8 mouse cellular contexts compared by ENCODE assay signal in the genomic region with DNA sequence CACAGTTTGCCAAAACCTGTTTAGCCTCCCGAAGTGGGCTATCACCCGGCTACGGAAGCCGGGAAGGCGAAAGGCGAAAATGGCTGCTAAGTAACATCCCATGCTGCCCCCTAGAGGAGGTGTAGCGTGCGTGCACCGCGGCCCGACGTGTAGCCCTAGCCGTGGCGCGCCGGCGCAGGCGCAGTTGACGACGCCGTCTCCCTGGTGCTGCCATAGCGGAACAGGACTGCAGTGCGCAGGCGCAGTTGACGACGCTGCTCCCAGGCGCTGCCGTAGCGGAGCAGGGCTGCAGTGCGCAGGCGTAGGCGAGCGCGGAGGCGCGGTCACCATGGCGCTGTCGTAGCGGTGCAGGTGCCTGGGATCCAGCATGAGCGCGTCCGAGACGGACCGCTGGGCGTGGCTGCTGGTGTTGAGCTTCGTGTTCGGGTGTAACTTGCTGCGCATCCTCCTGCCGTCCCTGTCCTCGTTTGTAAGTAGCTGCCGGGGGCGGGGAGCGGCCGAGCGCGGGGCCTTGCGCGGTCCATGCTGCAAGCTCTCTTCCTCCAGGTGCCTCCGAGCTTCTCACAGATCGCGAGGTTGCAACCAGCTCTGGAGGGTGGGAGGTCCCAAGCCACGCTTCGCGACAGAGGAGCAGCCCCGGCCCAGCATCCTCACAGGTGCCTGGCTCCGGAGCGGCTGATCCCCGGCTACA. TPM values are rescaled to one million over a fixed set of nuclear protein-coding genes. Genes with fewer than 3 reads are reported as not detected.
A peak's percentile ranks its signal among the peaks of the same experiment; 100 is the strongest.
DNase-seq lines count a peak whose midpoint lies in the region; ATAC-seq and TF ChIP-seq lines count a peak whose summit lies in the region.

A gene (plus strand): TSS at position 298 of the 691 bp plus-strand sequence.

- TF ChIP-seq POLR2A in testis, adult 2 months (IDR thresholded peaks at IDR 0.05; ENCODE audit: control insufficient read depth, low read depth, low read length) = peak; percentile 91

- peak; percentile 15; the same call in 1 of the 2 replicates for TF ChIP-seq CTCF in E14TG2a.4 (conservative IDR thresholded peaks at IDR 0.05; ENCODE audit: low read length)
- TF ChIP-seq CTCF in heart, postnatal 0 days (IDR thresholded peaks at IDR 0.05; ENCODE audit: low read depth) = peak; percentile 97
- TF ChIP-seq CTCF in testis, adult 2 months (IDR thresholded peaks at IDR 0.05; ENCODE audit: control insufficient read depth, insufficient read depth, insufficient replicate concordance, low read depth, low read length) = peak; percentile 99

- peaks cover 23% of the 10 kb centered on the region for H3K36me3 ChIP-seq in E14TG2a.4 (ENCODE audit: insufficient read depth, low read length)
- H3K36me3 ChIP-seq in forebrain, embryonic 12.5 days (replicated peaks) = no peaks in the 10 kb centered on the region
- H3K36me3 ChIP-seq in heart, postnatal 0 days (replicated peaks; ENCODE audit: control insufficient read depth, insufficient read depth, low read length) = no peaks in the 10 kb centered on the region
- H3K36me3 ChIP-seq in liver, embryonic 16.5 days (ENCODE audit: control insufficient read depth, insufficient read depth) = no peaks in the 10 kb centered on the region
- no peaks in the 10 kb centered on the region for H3K36me3 ChIP-seq in neural tube, embryonic 13.5 days
- no peaks in the 10 kb centered on the region; the same call in 1 of the 2 replicates for H3K36me3 ChIP-seq in testis, adult 2 months (ENCODE audit: control insufficient read depth, insufficient read depth, low read length)

- under 1% methylated on average over 68 of the region's 68 CpGs for WGBS in forebrain, embryonic 12.5 days
- under 1% methylated on average over 67 of the region's 68 CpGs for WGBS in heart, postnatal 0 days
- WGBS in liver, embryonic 16.5 days (ENCODE audit: insufficient replicate concordance) = under 1% methylated on average over 68 of the region's 68 CpGs
- under 1% methylated on average over 68 of the region's 68 CpGs for WGBS in neural tube, embryonic 13.5 days

- no peak for TF ChIP-seq EP300 in heart, postnatal 0 days (IDR thresholded peaks at IDR 0.05; ENCODE audit: low read depth)

- peak within 1 kb of the TSS; percentile 76 for H3K9ac ChIP-seq in forebrain, embryonic 12.5 days
- H3K9ac ChIP-seq in heart, postnatal 0 days (replicated peaks; ENCODE audit: low read depth, low read length) = peak within 1 kb of the TSS; percentile 61
- H3K9ac ChIP-seq in liver, embryonic 16.5 days (ENCODE audit: low read depth, low read length) = peak within 1 kb of the TSS; percentile 71
- peak within 1 kb of the TSS; percentile 89 for H3K9ac ChIP-seq in neural tube, embryonic 13.5 days

- H3K4me3 ChIP-seq in E14TG2a.4 (replicated peaks; ENCODE audit: low read length) = peak within 1 kb of the TSS; percentile 97
- H3K4me3 ChIP-seq in forebrain, embryonic 12.5 days (replicated peaks) = peak within 1 kb of the TSS; percentile 82
- H3K4me3 ChIP-seq in heart, postnatal 0 days (ENCODE audit: low read depth, low read length) = peak within 1 kb of the TSS; percentile 67
- peak within 1 kb of the TSS; percentile 75 for H3K4me3 ChIP-seq in liver, embryonic 16.5 days (ENCODE audit: low read depth, low read length)
- peak within 1 kb of the TSS; percentile 92 for H3K4me3 ChIP-seq in neural tube, embryonic 13.5 days
- H3K4me3 ChIP-seq in testis, adult 2 months (ENCODE audit: control insufficient read depth, low read depth, low read length) = peak within 1 kb of the TSS; percentile 94

- peak; percentile 99 for DNase-seq in c-Kit-positive CD71-positive TER-119-positive erythroid progenitor cells, embryonic 14.5 days (ENCODE audit: low spot score)
- peak; percentile 99 for DNase-seq in heart, postnatal 0 days (ENCODE audit: low spot score)
- peak; percentile 100 for DNase-seq in kidney, postnatal 4 days

- peaks cover 2% of the 10 kb centered on the region; the same call in 1 of the 2 replicates for H3K27me3 ChIP-seq in E14TG2a.4 (ENCODE audit: insufficient read depth, low read length)
- no peaks in the 10 kb centered on the region for H3K27me3 ChIP-seq in forebrain, embryonic 12.5 days
- H3K27me3 ChIP-seq in heart, postnatal 0 days (ENCODE audit: control insufficient read depth, insufficient read depth, low read length) = no peaks in the 10 kb centered on the region
- H3K27me3 ChIP-seq in liver, embryonic 16.5 days (ENCODE audit: control insufficient read depth, insufficient read depth, low read depth, low read length) = no peaks in the 10 kb centered on the region
- peaks cover 4% of the 10 kb centered on the region for H3K27me3 ChIP-seq in neural tube, embryonic 13.5 days
- H3K27me3 ChIP-seq in testis, adult 2 months (ENCODE audit: control insufficient read depth, insufficient read depth, low read length) = no peaks in the 10 kb centered on the region

- H3K4me1 ChIP-seq in E14TG2a.4 (replicated peaks; ENCODE audit: low read depth, low read length) = peaks cover 45% of the 10 kb centered on the region
- peaks cover 16% of the 10 kb centered on the region for H3K4me1 ChIP-seq in forebrain, embryonic 12.5 days
- H3K4me1 ChIP-seq in heart, postnatal 0 days (ENCODE audit: control insufficient read depth, insufficient read depth) = peaks cover 15% of the 10 kb centered on the region; the same call in 1 of the 2 replicates
- peaks cover 8% of the 10 kb centered on the region for H3K4me1 ChIP-seq in liver, embryonic 16.5 days (ENCODE audit: control insufficient read depth, low read depth, low read length)
- peaks cover 18% of the 10 kb centered on the region for H3K4me1 ChIP-seq in neural tube, embryonic 13.5 days (replicated peaks)
- H3K4me1 ChIP-seq in testis, adult 2 months (ENCODE audit: control insufficient read depth, insufficient read depth, low read length) = no peaks in the 10 kb centered on the region; the same call in 1 of the 2 replicates

- peak; percentile 96 for ATAC-seq in forebrain, embryonic 12.5 days (ENCODE audit: low FRiP score)
- ATAC-seq in heart, postnatal 0 days (ENCODE audit: insufficient read depth, low read depth) = peak; percentile 99
- ATAC-seq in liver, embryonic 16.5 days (ENCODE audit: low read depth) = peak; percentile 96
- peak; percentile 96 for ATAC-seq in neural tube, embryonic 13.5 days (ENCODE audit: low read depth)

- peaks cover 3% of the 10 kb centered on the region; the same call in 1 of the 2 replicates for H3K9me3 ChIP-seq in E14TG2a.4 (ENCODE audit: low read length)
- peaks cover 1% of the 10 kb centered on the region; the same call in 1 of the 2 replicates for H3K9me3 ChIP-seq in forebrain, embryonic 12.5 days
- H3K9me3 ChIP-seq in heart, postnatal 0 days (replicated peaks; ENCODE audit: control insufficient read depth, low read length) = no peaks in the 10 kb centered on the region
- H3K9me3 ChIP-seq in liver, embryonic 16.5 days (replicated peaks; ENCODE audit: control insufficient read depth, low read length) = no peaks in the 10 kb centered on the region
- H3K9me3 ChIP-seq in neural tube, embryonic 13.5 days = no peaks in the 10 kb centered on the region

- H3K27ac ChIP-seq in forebrain, embryonic 12.5 days = peak within 1 kb of the TSS; percentile 79
- H3K27ac ChIP-seq in heart, postnatal 0 days (ENCODE audit: low read depth) = peak within 1 kb of the TSS; percentile 2; the same call in 1 of the 2 replicates
- H3K27ac ChIP-seq in liver, embryonic 16.5 days (ENCODE audit: low read length) = 0 out of 2 replicates have a peak within 1 kb of the TSS, but pooled peaks have one; percentile 29
- H3K27ac ChIP-seq in neural tube, embryonic 13.5 days (replicated peaks) = peak within 1 kb of the TSS; percentile 81
- peak within 1 kb of the TSS; percentile 42; the same call in 1 of the 2 replicates for H3K27ac ChIP-seq in testis, adult 2 months (ENCODE audit: control insufficient read depth, insufficient read depth, low read depth, low read length)

- H3K4me2 ChIP-seq in forebrain, embryonic 12.5 days = peak within 1 kb of the TSS; percentile 76
- peak within 1 kb of the TSS; percentile 94 for H3K4me2 ChIP-seq in heart, postnatal 0 days (ENCODE audit: low read depth, low read length)
- peak within 1 kb of the TSS; percentile 96 for H3K4me2 ChIP-seq in liver, embryonic 16.5 days (ENCODE audit: low read depth, low read length)
- peak within 1 kb of the TSS; percentile 82 for H3K4me2 ChIP-seq in neural tube, embryonic 13.5 days

RNA-seq across cellular contexts. Expression of the gene that starts here (rescaled TPM):
- 116 and 127 TPM in 2 replicates for polyA plus RNA-seq in forebrain, embryonic 12.5 days (2016; fragmentation: Nextera tagmentation; extraction: Ambion mirVana)
- 38.3 and 54.7 TPM in 2 replicates for total RNA-seq in heart, postnatal 0 days (2014; rRNA removed; ENCODE audit: low replicate concordance)
- polyA plus RNA-seq in heart, postnatal 0 days (2015; fragmentation: Nextera tagmentation; extraction: Ambion mirVana) = 28.4 and 28.9 TPM in 2 replicates
- polyA plus RNA-seq in liver, embryonic 16.5 days (2015; fragmentation: Nextera tagmentation; extraction: Ambion mirVana) = 9.0 TPM in 2 replicates
- 157 and 162 TPM in 2 replicates for polyA plus RNA-seq in neural tube, embryonic 13.5 days (2015; fragmentation: Nextera tagmentation; extraction: Ambion mirVana)
- 34.6 and 37.3 TPM in 2 replicates for polyA plus RNA-seq in testis, adult 2 months (2012; rRNA removed)

Comparison
In these comparisons a context has a peak if more than half of its experiments do, and no peak if none do; other contexts are left out.
1. Peak in every context shown above with its lines: DNase-seq, ATAC-seq, H3K4me3 ChIP-seq and H3K27ac ChIP-seq.
2. CTCF ChIP-seq: peak in every context shown above with its lines; median percentile 99 in testis, adult 2 months; 97 in heart, postnatal 0 days; 15 in E14TG2a.4.
3. H3K27ac ChIP-seq: peak in every context shown above with its lines; median percentile 81 in neural tube, embryonic 13.5 days; 79 in forebrain, embryonic 12.5 days; 42 in testis, adult 2 months; 29 in liver, embryonic 16.5 days; 2 in heart, postnatal 0 days.